Mouse (Mus musculus): ENCODE results near the gene Smtn. TPM values are rescaled to one million over a fixed set of nuclear protein-coding genes. Genes with fewer than 3 reads are reported as not detected.

The Smtn gene
- total RNA-seq, 2 experiments from 2014 or later, result 96.8 to 123 TPM

- intact Hi-C loops (cut with DNase I; ENCODE audit: low total_unique reads), result loop anchor here (10.0 kb wide), 1 partner anchor 102 kb away; no protein-coding TSS in a partner anchor
- DNase-seq, result no peak
Observed at GRCm38 (mm10) chr11:3532101-3532931, 8.1 kb downstream of the Smtn start.

- DNase-seq, result no peak
- intact Hi-C loops (cut with DNase I; ENCODE audit: low total_unique reads), result loop anchor here (10.0 kb wide), 1 partner anchor 103 kb away; no protein-coding TSS in a partner anchor
Observed at GRCm38 (mm10) chr11:3531634-3532033, 8.8 kb downstream of the Smtn start.

- intact Hi-C loops (cut with DNase I; ENCODE audit: low total_unique reads), result loop anchor here (10.0 kb wide), 1 partner anchor 104 kb away; no protein-coding TSS in a partner anchor
- no peak for DNase-seq
Observed at GRCm38 (mm10) chr11:3530731-3531130, 9.7 kb downstream of the Smtn start.

DNA sequence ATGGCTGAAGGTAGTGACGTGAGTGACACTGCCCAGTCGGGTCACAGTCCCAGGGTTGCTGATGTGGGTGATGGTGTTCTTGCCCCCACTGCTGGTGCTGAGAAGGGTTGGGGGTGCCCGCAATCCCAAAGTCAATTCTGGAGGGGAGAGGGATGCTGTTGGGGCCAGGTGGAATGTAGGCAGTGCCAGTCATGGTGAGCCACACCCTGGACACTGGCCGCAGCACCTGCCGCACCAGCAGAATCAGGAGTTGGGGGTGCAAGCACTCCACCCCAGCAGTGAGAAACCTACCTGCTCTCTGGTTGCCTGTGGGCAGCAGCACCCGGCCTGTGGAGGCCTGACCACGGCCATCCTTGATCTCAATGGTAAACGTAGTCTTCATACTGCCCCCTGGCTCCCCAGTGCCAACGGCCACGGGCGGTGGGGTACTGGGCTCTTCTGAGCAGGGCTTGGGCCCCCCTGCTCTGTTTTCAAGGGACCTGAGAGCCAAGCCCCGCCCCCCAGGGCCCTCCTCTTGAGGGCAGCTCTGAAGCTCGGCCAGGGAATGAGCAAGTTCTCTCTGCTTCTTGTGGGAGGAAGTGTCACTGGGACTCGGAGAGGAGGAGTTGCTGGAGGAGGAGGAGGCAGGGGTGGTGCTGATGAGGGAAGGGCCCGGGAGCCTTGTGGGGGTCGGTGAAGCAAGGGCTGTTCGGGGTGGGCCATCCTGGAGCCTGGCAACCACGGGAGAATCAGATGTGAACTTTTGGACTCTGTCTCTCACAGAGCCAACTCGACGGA, 10.7 kb downstream of the Smtn start:
- intact Hi-C loops (cut with DNase I; ENCODE audit: low total_unique reads), result loop anchor here (10.0 kb wide), 1 partner anchor 105 kb away; no protein-coding TSS in a partner anchor
- no peak for DNase-seq

DNA sequence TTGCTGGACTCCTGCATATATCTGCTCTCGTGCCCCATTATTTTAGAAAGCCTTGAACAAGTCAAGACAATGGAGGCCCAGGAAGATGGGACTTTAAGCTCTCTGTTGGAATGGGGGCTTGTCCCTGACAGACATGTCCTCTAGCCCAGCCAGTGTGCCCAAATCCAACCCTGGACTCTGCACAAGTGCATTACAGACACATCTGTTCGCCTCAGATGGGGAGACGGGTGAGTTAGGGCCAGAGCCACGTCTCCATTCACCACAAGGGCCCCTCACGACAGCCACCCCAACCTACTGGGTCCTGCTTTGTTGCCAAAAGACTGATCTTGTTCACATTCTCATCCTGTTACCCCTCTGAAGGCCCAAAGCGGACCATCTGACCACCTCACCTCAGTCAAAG, 12.2 kb downstream of the Smtn start:
- intact Hi-C loops (cut with DNase I; ENCODE audit: low total_unique reads), result no loop called here
- DNase-seq, result no peak

GRCm38 (mm10) chr11:3527766-3528165, 12.6 kb downstream of the Smtn start:
- intact Hi-C loops (cut with DNase I; ENCODE audit: low total_unique reads), result no loop called here
- DNase-seq, result peak; percentile 78

- DNase-seq, result peak; percentile 80
- intact Hi-C loops (cut with DNase I; ENCODE audit: low total_unique reads), result no loop called here
Observed at GRCm38 (mm10) chr11:3526979-3527738, 13.3 kb downstream of the Smtn start.

GRCm38 (mm10) chr11:3526207-3526606, 14.2 kb downstream of the Smtn start:
- no peak for DNase-seq
- intact Hi-C loops (cut with DNase I; ENCODE audit: low total_unique reads), result no loop called here

- no peak for DNase-seq
- intact Hi-C loops (cut with DNase I; ENCODE audit: low total_unique reads), result no loop called here
Observed at GRCm38 (mm10) chr11:3525560-3525959, 14.9 kb downstream of the Smtn start.

GRCm38 (mm10) chr11:3523840-3524582, 16.4 kb downstream of the Smtn start:
- intact Hi-C loops (cut with DNase I; ENCODE audit: low total_unique reads), result no loop called here
- no peak for DNase-seq

DNA sequence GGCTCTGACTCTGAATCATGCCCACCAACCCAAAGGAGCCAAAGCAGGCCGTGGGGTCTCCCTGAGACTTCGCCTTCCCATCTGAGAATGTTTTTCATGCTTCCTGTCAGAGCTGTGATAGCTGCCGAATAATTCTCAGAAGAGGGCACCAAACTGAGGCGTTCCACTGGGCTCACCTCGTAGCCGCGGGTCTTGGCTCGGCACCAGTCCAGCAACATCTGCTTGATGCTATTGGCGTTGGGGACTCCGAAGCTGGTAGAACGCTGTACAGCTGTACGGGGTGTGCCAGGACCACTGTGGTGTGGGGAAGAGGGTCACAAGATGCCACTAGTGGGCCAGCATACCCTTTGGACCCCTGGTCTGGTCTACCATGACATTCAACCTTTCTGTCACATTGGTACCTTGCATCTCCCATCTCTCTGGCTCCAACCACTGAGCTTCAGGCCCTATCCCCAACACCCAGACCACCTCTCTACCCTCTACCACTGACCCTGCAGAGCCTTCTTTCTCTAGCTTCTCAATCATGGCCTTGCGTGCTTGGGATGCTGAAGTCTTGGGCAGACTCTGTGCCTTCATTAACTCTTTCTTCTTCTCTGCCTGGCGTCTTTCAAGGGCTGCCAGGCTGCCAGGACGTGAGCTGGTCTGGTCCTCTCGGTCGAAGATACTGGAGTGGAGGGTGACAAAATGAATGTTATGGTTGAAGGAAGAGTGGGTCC, 18.0 kb downstream of the Smtn start:
- no peak for DNase-seq

DNA sequence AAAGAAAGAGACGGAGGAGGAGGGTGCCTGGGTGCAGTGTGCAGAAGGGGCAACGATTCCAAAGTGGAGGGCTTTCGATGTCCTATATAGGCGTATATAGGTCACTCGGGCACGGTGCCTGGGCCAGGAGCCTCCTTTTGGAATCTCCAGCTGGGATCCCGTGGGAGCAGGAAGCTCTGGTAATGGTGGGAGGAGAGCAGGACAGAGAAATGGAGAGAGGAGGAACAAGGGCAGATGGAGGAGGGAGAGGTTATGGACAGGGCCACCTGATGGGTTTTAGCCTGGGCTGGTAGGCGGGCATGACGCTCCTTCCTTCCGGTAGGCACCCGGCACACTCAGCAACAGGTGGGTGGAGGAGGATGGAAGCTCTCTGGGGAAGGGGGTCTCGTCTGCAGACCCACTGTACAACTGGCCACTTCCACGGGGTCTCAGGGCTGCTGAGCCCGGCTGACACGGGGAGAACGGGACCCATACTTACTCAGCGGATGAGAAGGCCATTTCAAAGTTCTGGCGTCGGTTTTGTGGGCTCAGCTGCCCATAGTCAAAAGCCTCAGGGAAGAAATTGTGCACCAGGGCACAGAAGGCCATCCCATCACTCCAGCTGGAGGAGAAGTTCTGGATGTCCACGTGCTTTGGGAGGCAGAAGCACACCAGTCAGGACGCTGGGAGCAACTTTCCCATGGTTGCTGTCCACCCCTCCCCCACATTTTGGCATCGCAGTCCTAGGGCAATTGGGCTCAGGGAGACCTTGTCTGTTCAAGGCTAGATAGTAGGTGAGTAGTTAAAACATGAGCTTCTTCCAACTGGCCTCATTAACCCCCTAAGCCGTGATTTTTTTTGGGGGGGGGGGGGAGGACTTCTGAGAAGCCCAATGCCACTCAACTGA, 18.8 kb downstream of the Smtn start:
- intact Hi-C loops (cut with DNase I; ENCODE audit: low total_unique reads), result no loop called here
- DNase-seq, result no peak

More for the DNA sequence above, 18.0 kb downstream of the Smtn start:
- intact Hi-C loops (cut with DNase I; ENCODE audit: low total_unique reads), result no loop called here

GRCm38 (mm10) chr11:3520919-3521318, 19.5 kb downstream of the Smtn start:
- intact Hi-C loops (cut with DNase I; ENCODE audit: low total_unique reads), result no loop called here
- no peak for DNase-seq

DNA sequence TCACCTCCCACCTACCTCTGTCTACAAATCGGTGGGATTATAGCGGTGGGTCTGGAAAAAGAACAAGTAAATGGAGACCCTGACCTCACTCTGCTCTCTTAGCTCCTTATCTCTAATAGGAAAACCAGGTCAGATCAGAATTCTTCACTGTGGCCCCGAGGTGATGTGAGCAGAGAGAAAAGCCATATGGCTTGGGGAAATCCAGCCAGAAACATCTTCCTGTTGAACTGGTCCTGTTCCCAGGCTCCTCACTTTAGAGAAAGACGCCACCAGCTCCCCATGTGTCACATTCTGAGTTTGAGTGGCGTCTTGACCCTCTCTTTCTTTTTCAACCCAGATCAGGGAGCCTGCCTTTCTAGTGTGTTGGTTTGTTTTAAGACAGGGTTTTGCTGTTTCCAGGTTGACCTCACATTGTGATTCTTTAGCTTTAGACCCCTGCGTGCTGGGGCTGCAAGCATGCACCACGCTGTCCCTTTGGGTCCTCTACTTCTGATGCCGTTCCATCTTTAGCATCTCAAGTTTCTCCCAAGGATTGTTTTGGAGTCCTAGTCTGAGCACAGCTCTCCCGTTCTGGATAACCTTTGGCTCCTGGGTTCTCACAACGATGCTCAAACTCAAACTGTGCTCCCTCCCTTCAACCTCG, 20.5 kb downstream of the Smtn start:
- DNase-seq, result no peak
- intact Hi-C loops (cut with DNase I; ENCODE audit: low total_unique reads), result no loop called here

GRCm38 (mm10) chr11:3519051-3519726, 21.2 kb downstream of the Smtn start:
- no peak for DNase-seq
- intact Hi-C loops (cut with DNase I; ENCODE audit: low total_unique reads), result no loop called here

Measured in gastrocnemius, postnatal 14 days (tissue).